Mouse (Mus musculus) brain, embryonic 14.5 days (tissue): Measurements from ENCODE around the gene Isyna1. TPM values are rescaled to one million over a fixed set of nuclear protein-coding genes. Genes with fewer than 3 reads are reported as not detected.
A peak's percentile ranks its signal among the peaks of the same experiment; 100 is the strongest.
"Not testable (repeated sequence)": the region's sequence is repeated elsewhere in the genome, so short reads cannot be mapped to it uniquely, and the experiment has no call there.

ENCODE experiments used
- DNase-seq: peaks from one replicate; pipeline ENCODE4 v3.0.0-alpha.2; 2011; ENCODE audit warnings: low read depth
- CTCF ChIP-seq: fragments of 200-500 bp; IDR thresholded peaks from 2 replicates; pipeline ENCODE4 v1.5.1; 2012; ENCODE audit warnings: inconsistent platforms, mild to moderate bottlenecking, moderate library complexity, borderline replicate concordance; ENCODE audit not compliant: insufficient read depth, insufficient read length; ENCODE audit errors: extremely low read depth
- POLR2A ChIP-seq: fragments of 200-500 bp; IDR thresholded peaks from 2 replicates; pipeline ENCODE4 v1.6.1; 2012; ENCODE audit warnings: mild to moderate bottlenecking, inconsistent platforms, borderline replicate concordance; ENCODE audit not compliant: poor library complexity, insufficient read depth, insufficient read length, severe bottlenecking; ENCODE audit errors: extremely low read depth
- polyA plus RNA-seq: library from polyadenylated mRNA; depleted of rRNA; stranded (reverse); fragments of >200 nt; gene quantifications from 2 replicates; pipeline ENCODE4 v1.2.3, GENCODE M21; 2012

Isyna1 gene
- polyA plus RNA-seq, 1 experiment = 165 TPM

DNA sequence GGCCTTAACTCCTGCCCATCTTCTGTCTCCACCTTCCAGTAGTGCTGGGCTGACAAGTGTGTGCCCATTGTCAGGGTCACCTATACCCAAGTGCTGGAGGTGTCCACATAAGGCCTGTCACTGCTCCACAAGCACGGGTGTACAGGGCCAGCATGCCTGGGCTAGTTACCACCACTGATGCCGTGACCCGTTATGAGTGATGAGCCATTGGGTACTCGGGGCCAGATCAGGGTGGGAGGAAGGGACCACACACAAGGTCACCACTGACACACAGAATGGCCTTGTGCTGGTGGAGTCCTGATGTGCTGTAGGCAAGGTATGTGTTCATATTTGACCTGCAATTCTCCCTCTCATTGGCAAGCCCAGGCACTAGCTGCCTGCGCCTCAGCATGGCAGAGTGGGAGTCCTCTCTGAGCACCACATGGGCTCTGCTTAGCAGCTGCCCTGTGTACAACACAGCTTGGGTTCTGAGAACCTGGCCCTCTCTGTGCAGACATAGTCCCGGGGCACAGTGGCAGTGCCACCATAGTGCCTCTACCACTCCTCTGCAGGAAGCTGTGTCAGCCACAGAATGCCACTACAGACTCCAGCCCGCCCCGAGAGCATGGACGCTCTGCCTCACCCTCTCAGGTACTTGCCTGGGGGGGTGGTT is 9.4 kb upstream of the Isyna1 start:
- no peak for DNase-seq
- TF ChIP-seq CTCF (no peak), POLR2A (no peak)

DNA sequence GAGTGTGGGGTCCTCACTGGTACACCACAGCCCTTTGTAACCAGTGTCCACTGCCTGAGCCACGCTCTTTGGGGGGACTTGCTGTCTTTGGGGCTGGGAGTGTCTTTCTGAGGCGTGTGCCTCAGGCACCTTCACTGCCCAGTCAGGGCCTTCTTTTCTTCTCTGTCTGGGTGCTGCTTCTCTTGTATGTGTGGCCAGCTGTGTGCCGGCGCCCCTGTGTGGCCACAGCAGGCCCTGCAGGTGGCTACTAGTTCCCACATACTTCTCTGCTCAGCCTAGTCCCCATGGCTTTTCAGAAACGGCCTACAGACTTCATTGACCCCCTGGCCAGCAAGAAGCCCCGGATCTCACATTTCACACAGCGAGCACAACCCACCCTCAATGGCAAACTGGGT is 8.9 kb upstream of the Isyna1 start:
- TF ChIP-seq CTCF = peak; percentile 77
- TF ChIP-seq POLR2A = no peak
- no peak for DNase-seq

DNA sequence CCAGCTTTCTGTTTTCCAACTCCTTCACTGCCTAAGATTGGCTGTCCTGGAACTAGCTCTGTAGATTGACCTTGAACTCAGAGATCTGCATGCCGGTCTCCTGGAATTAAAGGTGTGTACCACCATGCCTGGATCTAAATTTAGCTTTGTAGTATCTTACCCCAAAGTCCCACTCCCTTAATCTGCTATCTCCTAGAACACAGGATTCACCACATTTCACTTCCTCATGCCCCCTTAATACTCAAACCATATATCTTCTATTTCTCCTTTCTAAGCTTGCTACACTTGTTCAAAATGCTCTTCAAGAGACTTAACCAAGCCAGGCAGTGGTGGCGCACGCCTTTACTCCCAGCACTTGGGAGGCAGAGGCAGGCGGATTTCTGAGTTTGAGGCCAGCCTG is 6.2 kb upstream of the Isyna1 start:
- not testable (repeated sequence) for DNase-seq

DNA sequence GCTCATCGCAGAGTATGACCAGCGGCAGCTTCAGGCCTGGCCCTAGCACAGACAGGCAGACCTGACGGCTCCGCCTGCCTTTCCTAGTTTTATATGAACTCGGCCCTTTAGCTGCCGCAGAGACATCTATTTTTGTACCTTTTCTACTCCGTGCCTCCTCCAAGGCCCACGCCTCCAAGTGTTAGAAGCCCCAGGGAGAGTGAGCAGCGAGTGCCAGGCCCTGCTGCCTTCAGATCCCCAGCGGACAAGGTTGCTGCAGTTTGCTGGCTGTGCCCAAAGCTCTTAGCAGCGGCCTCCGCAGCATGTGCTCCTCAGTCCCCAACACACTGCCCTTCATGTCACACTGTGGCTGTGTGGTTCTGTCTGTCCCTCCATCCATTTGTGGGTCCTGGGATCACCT is 2.6 kb upstream of the Isyna1 start:
- TF ChIP-seq POLR2A = no peak
- TF ChIP-seq CTCF = no peak
- no peak for DNase-seq

DNA sequence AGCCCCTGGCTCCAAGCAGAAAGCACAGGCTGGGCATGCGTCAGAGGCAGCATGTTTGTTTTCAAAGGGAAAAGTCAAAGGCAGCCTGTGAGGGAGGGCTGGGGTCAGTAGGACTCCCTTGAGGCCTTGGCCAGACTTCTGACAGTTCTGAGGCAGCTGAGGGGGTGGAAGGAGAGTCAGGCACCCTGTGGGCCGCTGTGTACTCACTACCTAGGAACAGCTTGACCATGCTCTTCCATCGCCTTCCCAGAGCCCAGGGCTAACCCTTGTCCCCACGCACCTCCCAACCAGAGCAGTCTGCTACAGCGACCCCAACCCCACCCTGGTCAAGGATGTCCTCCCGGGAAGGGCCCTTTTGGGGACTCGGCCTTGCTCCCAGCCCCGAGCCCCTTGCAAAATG is 1.0 kb upstream of the Isyna1 start:
- no peak for DNase-seq
- TF ChIP-seq CTCF (no peak), POLR2A (no peak)

DNA sequence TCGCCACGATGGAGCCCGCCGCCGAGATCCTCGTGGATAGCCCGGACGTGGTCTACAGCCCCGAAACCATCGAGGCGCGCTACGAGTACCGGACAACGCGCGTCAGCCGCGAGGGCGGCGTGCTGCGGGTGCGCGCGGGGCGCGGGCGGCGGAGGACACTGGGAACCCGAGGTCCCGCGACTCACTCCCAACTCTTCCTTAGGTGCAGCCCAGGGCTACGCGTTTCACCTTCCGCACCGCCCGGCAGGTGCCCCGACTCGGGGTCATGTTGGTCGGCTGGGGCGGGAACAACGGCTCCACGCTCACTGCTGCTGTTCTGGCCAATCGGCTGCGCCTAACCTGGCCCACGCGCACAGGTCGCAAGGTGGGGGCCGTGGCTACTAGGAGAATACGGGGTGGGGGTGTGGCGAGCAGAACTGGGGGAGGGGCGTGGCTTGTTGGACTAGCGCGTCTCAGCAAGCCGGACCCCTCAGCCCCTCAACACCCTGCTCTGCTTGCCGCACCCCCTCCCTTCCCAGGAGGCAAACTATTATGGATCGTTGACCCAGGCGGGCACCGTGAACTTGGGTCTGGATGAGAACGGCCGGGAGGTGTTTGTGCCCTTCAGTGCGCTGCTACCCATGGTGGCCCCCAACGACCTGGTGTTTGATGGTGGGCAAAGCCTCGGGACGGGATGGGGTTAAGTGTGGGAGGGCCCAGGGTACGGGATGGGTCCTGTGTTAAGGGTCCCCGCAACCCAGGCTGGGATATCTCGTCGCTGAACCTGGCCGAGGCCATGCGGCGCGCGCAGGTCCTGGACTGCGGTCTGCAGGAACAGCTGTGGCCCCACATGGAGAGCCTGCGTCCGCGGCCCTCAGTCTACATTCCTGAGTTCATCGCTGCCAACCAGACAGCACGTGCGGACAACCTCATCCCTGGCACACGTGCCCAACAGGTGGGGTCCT is 720 bp downstream of the Isyna1 start:
- TF ChIP-seq POLR2A = no peak
- no peak for TF ChIP-seq CTCF
- peak; percentile 46 for DNase-seq

DNA sequence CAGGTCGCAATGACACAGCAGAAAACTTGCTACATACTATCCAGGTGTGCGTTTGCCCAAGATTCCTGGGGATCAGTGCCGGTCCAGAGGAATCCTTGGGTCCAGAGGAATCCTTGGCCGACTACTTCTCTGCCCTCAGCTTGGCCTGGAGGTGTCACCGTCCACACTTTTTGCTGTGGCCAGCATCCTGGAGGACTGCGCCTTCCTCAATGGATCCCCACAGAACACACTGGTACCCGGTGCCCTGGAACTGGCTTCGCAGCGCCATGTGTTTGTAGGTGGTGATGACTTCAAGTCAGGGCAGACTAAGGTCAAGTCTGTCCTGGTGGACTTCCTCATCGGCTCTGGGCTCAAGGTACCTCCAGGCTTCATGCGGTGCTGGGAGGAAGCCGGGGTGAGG is 1.6 kb downstream of the Isyna1 start:
- DNase-seq = no peak
- TF ChIP-seq CTCF = no peak
- TF ChIP-seq POLR2A = no peak

DNA sequence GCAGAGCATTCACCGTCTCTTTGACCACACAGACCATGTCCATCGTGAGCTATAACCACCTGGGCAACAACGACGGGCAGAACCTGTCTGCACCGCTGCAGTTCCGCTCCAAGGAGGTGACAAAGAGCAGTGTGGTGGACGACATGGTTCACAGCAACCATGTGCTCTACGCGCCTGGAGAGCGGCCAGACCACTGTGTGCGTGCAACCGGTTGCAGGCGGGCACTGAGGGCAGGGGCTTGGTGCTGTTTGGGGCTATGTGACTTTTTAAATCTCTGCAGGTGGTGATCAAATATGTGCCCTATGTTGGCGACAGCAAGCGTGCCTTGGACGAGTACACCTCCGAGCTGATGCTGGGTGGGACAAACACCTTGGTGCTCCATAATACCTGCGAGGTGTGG is 2.0 kb downstream of the Isyna1 start:
- TF ChIP-seq CTCF (no peak), POLR2A (no peak)
- DNase-seq = no peak

DNA sequence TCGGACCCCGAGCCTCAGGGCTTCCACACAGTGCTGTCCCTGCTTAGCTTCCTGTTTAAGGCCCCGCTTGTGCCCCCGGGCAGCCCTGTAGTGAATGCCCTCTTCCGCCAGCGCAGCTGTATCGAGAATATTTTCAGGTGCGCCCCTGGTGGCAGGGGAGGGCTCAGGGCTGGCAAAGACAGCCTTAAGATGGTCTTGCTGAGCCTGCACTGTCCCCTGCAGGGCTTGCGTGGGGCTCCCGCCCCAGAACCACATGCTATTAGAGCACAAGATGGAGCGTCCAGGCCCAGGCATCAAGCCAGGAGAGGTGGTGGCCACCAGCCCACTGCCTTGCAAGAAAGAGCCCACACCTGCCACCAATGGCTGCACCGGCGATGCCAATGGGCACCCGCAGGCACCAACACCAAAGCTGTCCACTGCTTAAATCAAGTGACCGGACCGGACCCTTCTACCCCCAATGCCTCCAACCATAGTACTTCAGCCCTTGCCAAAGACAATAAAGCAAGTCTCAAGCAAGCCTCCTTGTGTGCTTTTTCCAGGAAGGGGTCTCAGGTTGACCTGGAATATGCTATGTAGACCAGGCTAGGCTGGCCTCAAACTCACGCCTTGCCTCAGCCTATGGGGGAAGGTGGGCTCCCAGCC is 2.7 kb downstream of the Isyna1 start:
- TF ChIP-seq POLR2A (no peak), CTCF (peak; percentile 22; the same call in 1 of the 2 replicates)
- no peak for DNase-seq

DNA sequence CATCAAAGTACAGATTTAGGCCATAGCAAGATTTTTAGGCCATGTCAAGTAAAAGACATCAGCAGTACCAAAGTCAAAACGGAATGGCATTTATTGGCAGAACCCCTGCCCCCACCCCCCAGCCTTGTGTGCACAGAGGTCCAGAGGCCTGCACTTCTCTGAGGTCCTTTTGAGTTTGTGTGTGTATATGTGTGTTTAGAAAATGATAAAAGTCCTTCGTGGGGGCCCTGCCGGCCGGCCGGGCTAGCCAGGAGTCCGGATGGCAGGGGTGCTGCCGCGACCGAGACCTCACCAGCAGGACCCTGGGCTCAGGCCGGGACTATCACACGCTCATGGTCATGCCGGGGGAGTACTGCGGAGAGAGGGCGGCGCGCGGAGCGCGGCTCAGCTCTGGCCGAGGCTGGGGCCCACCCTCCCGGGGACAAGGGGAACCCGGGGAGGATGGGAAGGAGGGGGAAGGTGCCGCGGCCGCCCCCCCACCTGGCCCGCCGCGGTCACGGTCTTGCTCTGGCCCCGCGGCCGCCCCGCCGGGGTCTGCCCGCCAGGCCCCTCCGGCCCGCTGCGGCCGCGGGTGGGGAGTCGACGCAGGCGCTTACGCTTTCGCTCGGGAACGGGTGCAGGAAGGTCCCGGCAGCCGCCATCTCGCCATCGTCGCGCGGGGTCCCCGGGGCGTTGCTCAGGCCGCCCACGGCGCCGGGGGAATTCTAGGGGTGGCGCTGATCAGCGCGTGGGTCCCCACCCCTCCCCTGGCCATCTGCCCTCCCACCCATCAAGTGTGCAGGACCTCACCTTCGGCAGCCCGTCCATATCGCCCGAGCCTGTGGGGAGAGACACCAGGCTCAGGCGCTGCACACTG is 3.5 kb downstream of the Isyna1 start:
- TF ChIP-seq POLR2A (no peak), CTCF (no peak)
- DNase-seq = no peak

DNA sequence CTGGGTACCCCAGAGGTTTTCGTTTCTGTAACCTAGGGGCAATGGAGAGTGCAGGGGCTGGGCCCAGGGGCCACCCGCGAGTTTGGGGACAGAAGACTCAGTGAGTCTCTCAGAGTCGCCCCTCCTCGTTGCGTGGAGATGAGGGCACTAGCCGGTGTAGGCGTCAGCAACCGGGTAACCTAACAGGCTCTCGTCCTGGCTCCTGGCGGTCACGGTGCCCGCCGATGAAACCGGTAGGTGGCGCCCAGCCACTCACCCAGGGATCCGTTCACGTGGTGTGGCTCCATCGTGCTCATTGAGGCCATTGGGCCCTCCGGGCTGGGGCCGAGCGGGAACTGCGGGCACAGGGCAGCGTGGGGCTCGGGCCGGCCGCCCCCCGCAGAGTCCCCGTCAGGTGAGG is 4.1 kb downstream of the Isyna1 start:
- DNase-seq = peak; percentile 87
- TF ChIP-seq POLR2A (no peak), CTCF (peak; percentile 81)

DNA sequence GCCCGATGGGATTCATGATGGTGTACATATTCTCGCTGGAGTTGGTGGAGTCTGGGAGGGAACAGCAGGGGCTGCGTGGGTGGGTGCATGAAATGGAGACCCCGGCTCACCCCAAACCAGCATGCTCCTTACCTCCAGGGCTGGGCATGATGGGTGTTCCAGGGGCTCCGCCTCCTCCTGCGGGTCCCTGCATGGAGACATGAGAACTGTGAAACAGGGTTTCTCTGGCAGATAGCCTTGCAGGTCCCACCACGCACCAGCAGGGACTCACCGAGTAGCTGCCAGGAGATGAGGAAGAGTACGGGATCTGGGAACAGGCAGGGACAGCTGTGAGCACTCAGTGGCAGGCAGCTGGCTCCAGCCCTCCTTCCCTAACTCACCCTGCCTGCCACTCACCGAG is 4.5 kb downstream of the Isyna1 start:
- no peak for DNase-seq
- TF ChIP-seq CTCF (0 out of 2 replicates have a peak, but pooled peaks have one; percentile 1), POLR2A (no peak)
